Mouse (Mus musculus): Measurements from ENCODE around the gene Spag16. TPM values are rescaled to one million over a fixed set of nuclear protein-coding genes. Genes with fewer than 3 reads are reported as not detected.

The Spag16 gene
- total RNA-seq, 2 experiments from 2014 or later, result 0.24 TPM; not detected in 1

DNA sequence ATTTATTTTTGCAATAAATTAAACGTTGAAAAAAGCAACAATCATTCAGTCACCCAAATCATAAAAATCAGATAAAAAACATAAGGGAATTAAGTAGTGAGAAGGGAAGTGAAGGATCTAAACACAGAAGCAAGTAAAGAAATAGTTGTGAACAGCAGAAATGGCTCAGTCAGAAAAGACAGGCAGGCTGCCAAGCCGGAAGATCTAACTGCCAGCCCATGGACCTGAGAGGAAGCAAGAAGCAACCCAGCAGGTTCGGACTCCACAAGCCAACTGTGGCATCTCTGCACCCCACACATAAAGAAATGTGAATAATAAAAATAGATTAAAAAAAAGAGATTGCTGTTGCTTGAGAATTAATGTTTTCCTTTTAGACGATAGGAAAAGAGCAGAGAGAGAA, 545.0 kb downstream of the Spag16 start:
- intact Hi-C loops (cut with DNase I), result no loop called here
- no peak for DNase-seq

- DNase-seq, result no peak
- intact Hi-C loops (cut with DNase I), result no loop called here
These were observed 553.3 kb downstream of the Spag16 start for GRCm38 (mm10) chr1:70380096-70380495.

GRCm38 (mm10) chr1:70442209-70443080, 615.7 kb downstream of the Spag16 start:
- intact Hi-C loops (cut with DNase I), result no loop called here
- DNase-seq, result no peak

GRCm38 (mm10) chr1:70479864-70480263, 653.1 kb downstream of the Spag16 start:
- intact Hi-C loops (cut with DNase I), result no loop called here
- no peak for DNase-seq

GRCm38 (mm10) chr1:70518918-70519317, 692.1 kb downstream of the Spag16 start:
- intact Hi-C loops (cut with DNase I), result no loop called here
- DNase-seq, result no peak

DNA sequence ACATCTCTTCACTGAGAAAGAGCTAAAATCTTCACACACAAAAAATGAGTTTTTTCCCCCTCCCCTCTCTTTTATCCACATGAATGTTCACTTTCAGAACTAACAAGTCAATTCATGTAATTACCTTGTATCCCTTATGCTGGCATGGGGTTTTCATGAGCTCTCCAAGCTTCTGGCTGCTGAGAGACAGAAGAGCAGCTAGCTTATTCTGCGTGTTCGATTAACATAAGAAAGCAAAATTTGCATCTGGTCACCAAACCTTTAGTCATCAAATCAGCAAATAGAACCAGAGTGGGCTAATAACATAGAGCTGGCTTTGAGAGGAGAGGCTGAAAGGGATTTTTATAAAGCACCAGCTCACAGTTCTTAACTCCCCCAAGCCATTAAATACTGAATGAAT, 700.4 kb downstream of the Spag16 start:
- no peak for DNase-seq
- intact Hi-C loops (cut with DNase I), result no loop called here

GRCm38 (mm10) chr1:70529771-70530170, 703.0 kb downstream of the Spag16 start:
- DNase-seq, result peak; percentile 16 to 29
- intact Hi-C loops (cut with DNase I), result no loop called here

GRCm38 (mm10) chr1:70551839-70552238, 725.1 kb downstream of the Spag16 start:
- intact Hi-C loops (cut with DNase I), result no loop called here
- DNase-seq, result no peak

GRCm38 (mm10) chr1:70621805-70622204, 795.0 kb downstream of the Spag16 start:
- no peak for DNase-seq
- intact Hi-C loops (cut with DNase I), result no loop called here

DNA sequence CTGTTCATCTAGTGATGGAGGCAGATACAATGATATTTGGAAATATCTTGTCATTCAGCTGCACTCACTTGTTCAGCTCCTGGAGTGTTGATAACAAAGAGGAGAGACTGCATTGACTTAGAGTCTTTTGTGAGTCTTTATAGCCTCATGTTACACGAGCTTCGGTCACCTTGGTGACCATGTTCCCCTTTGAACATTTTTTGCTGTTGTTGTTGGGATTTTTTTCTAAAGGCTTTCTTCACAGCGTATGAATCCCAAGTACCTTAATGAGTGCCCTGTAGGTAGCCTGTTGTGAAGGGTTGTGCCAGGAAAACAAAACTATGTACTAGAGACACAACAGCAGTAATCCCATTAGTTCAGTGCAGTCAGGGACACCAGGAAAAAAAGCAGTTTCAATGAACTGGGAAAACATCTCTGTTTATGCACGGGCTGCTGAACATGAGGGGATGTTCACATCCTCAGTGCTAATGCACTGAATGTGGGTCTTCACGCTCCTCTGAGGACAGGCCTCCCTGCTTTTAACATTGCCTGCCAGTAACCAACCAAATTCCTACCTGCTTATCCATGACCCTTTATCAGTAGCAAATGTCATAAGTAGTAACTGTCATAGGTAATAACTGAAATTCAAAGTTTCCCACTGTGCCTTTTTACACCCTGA, 798.2 kb downstream of the Spag16 start:
- no peak for DNase-seq
- intact Hi-C loops (cut with DNase I), result no loop called here

- intact Hi-C loops (cut with DNase I), result no loop called here
- no peak for DNase-seq
These were observed 825.9 kb downstream of the Spag16 start for GRCm38 (mm10) chr1:70652719-70653118.

DNA sequence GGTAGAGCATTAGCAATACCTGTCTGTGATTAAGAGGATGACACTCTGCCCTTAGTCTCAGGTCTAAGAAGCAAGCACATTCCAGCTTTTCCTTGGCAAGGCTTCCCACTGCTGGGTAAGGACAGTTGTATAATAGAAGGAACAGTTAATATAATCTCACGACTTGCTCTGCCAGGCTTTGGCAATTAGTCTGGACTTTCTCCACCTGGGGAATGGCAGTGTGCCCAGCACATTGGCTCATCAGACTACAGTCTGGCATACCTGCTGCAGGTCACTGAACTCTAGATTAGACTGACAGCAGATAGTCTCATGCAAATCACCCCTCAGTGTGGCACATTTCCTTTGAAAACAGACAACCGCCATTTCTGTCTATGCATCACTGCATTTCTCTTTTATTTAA, 865.8 kb downstream of the Spag16 start:
- intact Hi-C loops (cut with DNase I), result no loop called here
- DNase-seq, result peak in 1 of 2 experiments; percentile 1

DNA sequence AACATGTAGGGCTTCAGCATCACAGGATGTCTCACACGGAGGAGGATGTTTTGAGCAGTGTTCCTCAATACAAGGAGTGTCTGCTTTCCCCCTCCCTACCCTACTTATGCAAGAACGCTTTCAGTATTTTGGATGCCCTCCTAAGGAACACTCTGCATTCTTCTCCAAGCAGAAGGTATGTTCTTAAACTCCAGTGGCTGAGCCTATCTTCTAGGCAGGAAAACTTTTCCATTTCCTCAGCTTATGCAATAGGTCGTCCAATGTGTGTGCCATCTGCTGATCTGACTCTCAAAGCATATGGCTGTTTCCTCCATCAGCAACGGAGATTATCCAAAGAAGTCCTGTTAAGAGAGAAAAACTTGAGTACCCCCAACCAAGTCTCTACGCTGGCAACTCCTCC, 873.5 kb downstream of the Spag16 start:
- DNase-seq, result no peak
- intact Hi-C loops (cut with DNase I), result no loop called here

- DNase-seq, result no peak
- intact Hi-C loops (cut with DNase I), result no loop called here
These were observed 877.2 kb downstream of the Spag16 start for GRCm38 (mm10) chr1:70703934-70704333.

GRCm38 (mm10) chr1:70705821-70706220, 879.1 kb downstream of the Spag16 start:
- DNase-seq, result no peak
- intact Hi-C loops (cut with DNase I), result no loop called here

DNA sequence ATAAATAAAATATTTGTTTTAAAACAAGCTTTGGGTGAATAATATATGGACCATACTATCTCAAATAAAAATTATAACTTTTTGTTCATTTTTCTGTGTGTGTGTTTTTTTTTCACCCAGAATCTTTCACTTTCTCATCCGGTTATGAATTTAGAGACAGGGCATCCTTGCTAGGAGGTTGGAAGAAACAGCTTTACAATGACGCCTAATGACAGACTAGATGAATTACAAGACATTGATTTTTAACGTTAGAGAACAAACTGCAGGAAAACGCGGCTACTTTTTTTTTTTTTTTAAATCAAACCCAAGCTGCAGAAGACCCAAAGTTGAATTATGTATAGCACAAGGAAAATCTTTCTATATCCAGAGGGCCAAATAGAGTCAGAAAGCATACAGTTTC, 898.3 kb downstream of the Spag16 start:
- intact Hi-C loops (cut with DNase I), result no loop called here
- DNase-seq, result no peak

DNA sequence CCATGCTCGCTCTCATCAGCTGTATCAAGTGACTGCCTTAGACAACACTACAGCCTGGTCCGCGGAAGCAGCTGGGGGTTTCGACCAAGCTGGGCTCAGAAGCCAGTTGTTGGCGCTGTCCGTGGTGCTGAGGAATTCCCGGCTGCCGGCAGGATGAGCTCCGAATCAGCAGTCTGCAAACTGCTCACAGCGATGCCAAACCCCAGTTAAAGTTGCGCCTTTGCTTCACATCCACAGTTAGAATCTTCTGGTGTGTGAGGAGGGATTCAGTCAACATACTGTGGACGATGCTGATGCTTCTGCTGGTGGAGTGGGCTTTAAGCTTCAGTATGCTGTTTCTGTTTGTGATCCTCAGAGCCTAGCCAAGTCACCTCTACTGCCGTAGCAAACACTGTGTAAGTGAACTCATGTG, 898.9 kb downstream of the Spag16 start, which contains the start of gene Vwc2l:
Gene Vwc2l, plus strand, starts transcription at position 61 of the 412 bp plus-strand sequence.
- intact Hi-C loops (cut with DNase I), result no loop called here
- peak; percentile 68 to 81 for DNase-seq

Other genes with a start within 250 kb of the Spag16 start
- gene Ikzf2, start 139.7 kb upstream of the Spag16 start, total RNA-seq (2021), result 1 to 10 TPM; 5.7 to 5.9 TPM